Mouse (Mus musculus) G1E (cell line): ENCODE measurements at regions not wholly inside any gene's neighbourhood (a gene's known extent, or its start where the extent isn't known, plus 50 kb on each side); places are given as distances from the start of the nearest gene placed in this dataset.

Experiments
- ATAC-seq: 2 replicates; pipeline ENCODE4 v1.8.0; 2016; ENCODE audit warnings: mild to moderate bottlenecking; ENCODE audit not compliant: insufficient number of reproducible peaks, poor library complexity, low FRiP score, severe bottlenecking; ENCODE audit errors: extremely low read depth
- DNase-seq: peaks from one replicate; pipeline ENCODE4 v3.0.0; 2012; ENCODE audit warnings: low spot score
- H3K27me3 ChIP-seq: 2 replicates; pipeline ENCODE4 v1.6.1; 2012; ENCODE audit warnings: mild to moderate bottlenecking, low read length, inconsistent platforms; ENCODE audit not compliant: insufficient read depth
- H3K36me3 ChIP-seq: replicated peaks from 2 replicates; pipeline ENCODE3; 2012; ENCODE audit warnings: mild to moderate bottlenecking, inconsistent platforms
- H3K4me1 ChIP-seq: 2 replicates; pipeline ENCODE4 v1.6.1; 2012; ENCODE audit warnings: low read depth, low read length, inconsistent platforms, mixed read lengths; ENCODE audit not compliant: insufficient read depth
- H3K4me3 ChIP-seq: 2 replicates; pipeline ENCODE4 v1.5.1; 2012; ENCODE audit warnings: low read depth, mild to moderate bottlenecking, inconsistent platforms, low read length, moderate library complexity, mixed read lengths
- H3K9me3 ChIP-seq: replicated peaks from 2 replicates; pipeline ENCODE4 v1.6.1; 2012; ENCODE audit warnings: inconsistent platforms
- CTCF ChIP-seq: IDR thresholded peaks from 2 replicates; pipeline ENCODE4 v1.5.1; 2012; ENCODE audit warnings: low read depth, low read length, inconsistent platforms, mixed read lengths
- GATA1 ChIP-seq: IDR thresholded peaks from 2 replicates; pipeline ENCODE4 v1.6.1; 2012; ENCODE audit warnings: borderline replicate concordance, low read length, inconsistent platforms, mixed read lengths
- GATA2 ChIP-seq: IDR thresholded peaks from 2 replicates; pipeline ENCODE4 v1.6.1; 2012; ENCODE audit warnings: low read depth, low read length, inconsistent platforms, borderline replicate concordance
- POLR2AphosphoS5 ChIP-seq: IDR thresholded peaks from 2 replicates; pipeline ENCODE4 v1.6.1; 2012; ENCODE audit warnings: low read depth, low read length, inconsistent platforms; ENCODE audit not compliant: insufficient replicate concordance
- TAL1 ChIP-seq: conservative IDR thresholded peaks from 2 replicates; pipeline ENCODE4 v1.6.1; 2012; ENCODE audit warnings: low read depth, low read length, inconsistent platforms, mixed read lengths

GRCm38 (mm10) chr7:83438538-83439393 lies 146.0 kb upstream of the Tmc3 start:
- no peak for DNase-seq
- Histone ChIP-seq H3K4me1 (no peaks in the 10 kb centered on the region), H3K36me3 (no peaks in the 10 kb centered on the region), H3K4me3 (no peak overlapping the region), H3K27me3 (no peaks in the 10 kb centered on the region), H3K9me3 (no peaks in the 10 kb centered on the region)
- TF ChIP-seq POLR2AphosphoS5 (no peak), TAL1 (no peak), GATA1 (no peak), GATA2 (no peak), CTCF (no peak)
- no peak for ATAC-seq

GRCm38 (mm10) chr7:83443596-83444278 lies 141.0 kb upstream of the Tmc3 start:
- no peaks in the 10 kb centered on the region for H3K9me3 ChIP-seq
- TF ChIP-seq TAL1: no peak
- TF ChIP-seq POLR2AphosphoS5: no peak
- TF ChIP-seq GATA2: no peak
- no peak for TF ChIP-seq CTCF
- no peak for TF ChIP-seq GATA1
- H3K36me3 ChIP-seq: no peaks in the 10 kb centered on the region
- DNase-seq (no peak), ATAC-seq (no peak)
- H3K4me1 ChIP-seq: no peaks in the 10 kb centered on the region
- H3K4me3 ChIP-seq: no peak overlapping the region
- no peaks in the 10 kb centered on the region for H3K27me3 ChIP-seq

GRCm38 (mm10) chr7:83444279-83444615 lies 140.5 kb upstream of the Tmc3 start:
- ATAC-seq: no peak
- no peaks in the 10 kb centered on the region for H3K27me3 ChIP-seq
- TF ChIP-seq GATA1: no peak
- no peak for TF ChIP-seq POLR2AphosphoS5
- no peak for TF ChIP-seq CTCF
- no peak for TF ChIP-seq TAL1
- no peak for TF ChIP-seq GATA2
- no peak for DNase-seq
- H3K36me3 ChIP-seq: no peaks in the 10 kb centered on the region
- H3K9me3 ChIP-seq: no peaks in the 10 kb centered on the region
- no peaks in the 10 kb centered on the region for H3K4me1 ChIP-seq
- H3K4me3 ChIP-seq: no peak overlapping the region

- Histone ChIP-seq H3K27me3 (no peaks in the 10 kb centered on the region), H3K9me3 (no peaks in the 10 kb centered on the region), H3K36me3 (no peaks in the 10 kb centered on the region), H3K4me3 (no peak overlapping the region), H3K4me1 (no peaks in the 10 kb centered on the region)
- DNase-seq: no peak
- ATAC-seq: no peak
- TF ChIP-seq POLR2AphosphoS5: no peak
- TF ChIP-seq GATA2: no peak
- no peak for TF ChIP-seq GATA1
- no peak for TF ChIP-seq TAL1
- TF ChIP-seq CTCF: no peak
These were observed 139.4 kb upstream of the Tmc3 start for GRCm38 (mm10) chr7:83445181-83445926.

- DNase-seq: no peak
- H3K27me3 ChIP-seq: no peaks in the 10 kb centered on the region
- TF ChIP-seq POLR2AphosphoS5: no peak
- TF ChIP-seq GATA1: no peak
- TF ChIP-seq TAL1: no peak
- TF ChIP-seq GATA2: no peak
- TF ChIP-seq CTCF: no peak
- H3K4me1 ChIP-seq: no peaks in the 10 kb centered on the region
- H3K9me3 ChIP-seq: no peaks in the 10 kb centered on the region
- H3K4me3 ChIP-seq: no peak overlapping the region
- no peaks in the 10 kb centered on the region for H3K36me3 ChIP-seq
- ATAC-seq: no peak
These were observed 134.4 kb upstream of the Tmc3 start for GRCm38 (mm10) chr7:83450346-83450745.

- Histone ChIP-seq H3K27me3 (no peaks in the 10 kb centered on the region), H3K9me3 (no peaks in the 10 kb centered on the region), H3K36me3 (no peaks in the 10 kb centered on the region), H3K4me1 (no peaks in the 10 kb centered on the region), H3K4me3 (no peak overlapping the region)
- DNase-seq (no peak), ATAC-seq (no peak)
- TF ChIP-seq TAL1: no peak
- no peak for TF ChIP-seq GATA2
- TF ChIP-seq POLR2AphosphoS5: no peak
- no peak for TF ChIP-seq CTCF
These were observed 132.4 kb upstream of the Tmc3 start for GRCm38 (mm10) chr7:83452309-83452708.
